Mouse (Mus musculus): ENCODE data around the gene Cdhr4.

Gene Cdhr4

DNA sequence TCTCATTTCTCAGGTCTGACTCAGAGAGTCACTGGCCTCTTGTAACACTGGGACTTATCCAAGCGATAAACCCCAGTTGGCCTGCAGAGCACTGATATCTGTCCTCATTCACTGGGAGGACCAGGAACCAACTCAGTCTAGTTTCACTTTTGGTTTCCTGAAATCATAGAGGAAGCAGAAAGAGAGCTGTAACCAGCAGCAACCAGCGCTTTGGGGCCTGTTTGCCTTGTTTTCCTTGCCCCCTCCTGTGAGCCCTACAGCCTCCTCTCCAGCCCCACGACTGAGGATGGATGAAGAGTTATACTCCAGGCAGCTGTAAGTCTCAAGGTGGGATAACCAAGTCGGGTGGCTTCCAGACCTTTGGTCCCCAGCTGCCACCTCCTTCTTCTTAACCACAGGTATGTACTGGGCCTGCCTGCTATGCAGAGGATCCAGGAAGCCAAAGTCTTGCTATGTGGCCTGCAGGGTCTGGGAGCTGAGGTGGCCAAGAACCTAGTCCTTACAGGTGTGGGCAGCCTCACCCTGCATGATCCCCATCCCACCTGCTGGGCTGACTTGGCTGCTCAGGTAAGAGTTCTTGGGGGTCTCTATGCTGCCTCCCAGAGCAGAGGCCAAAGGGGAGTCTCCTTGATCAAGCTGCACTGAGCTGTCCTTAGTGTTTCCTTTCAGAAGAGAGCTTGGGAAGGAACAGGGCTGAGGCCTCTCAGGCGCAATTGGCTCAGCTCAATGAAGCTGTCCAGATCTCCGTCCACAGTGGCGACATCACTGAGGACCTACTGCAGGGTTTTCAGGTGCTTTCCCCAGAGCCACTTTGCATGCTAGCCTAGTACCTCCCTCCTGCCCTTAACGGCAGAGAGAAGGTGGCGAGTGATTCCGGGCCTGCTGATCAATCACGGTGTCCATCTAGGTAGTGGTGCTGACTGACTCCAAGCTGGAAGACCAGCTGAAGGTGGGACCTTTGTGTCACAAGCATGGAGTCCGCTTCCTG is 16.6 kb upstream of the Cdhr4 start, which contains the start of gene Uba7:
Gene Uba7 (plus strand): TSS at position 107 of the 988 bp plus-strand sequence.
- no peak for DNase-seq

DNA sequence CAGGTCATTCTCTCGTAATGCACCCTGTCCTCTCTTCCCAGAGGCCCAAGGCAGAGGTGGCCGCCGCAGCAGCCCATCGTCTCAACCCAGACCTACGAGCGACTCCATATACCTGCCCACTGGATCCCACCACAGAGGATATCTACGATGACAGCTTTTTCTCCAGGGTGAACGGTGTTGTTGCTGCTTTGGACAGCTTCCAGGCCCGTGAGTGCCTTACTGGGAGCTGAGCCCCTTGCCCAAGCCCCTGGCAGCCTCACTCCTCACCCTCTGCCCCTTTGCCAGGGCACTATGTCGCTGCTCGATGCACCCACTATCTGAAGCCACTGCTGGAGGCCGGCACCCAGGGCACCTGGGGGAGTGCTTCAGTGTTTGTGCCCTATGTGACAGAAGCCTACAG is 13.5 kb upstream of the Cdhr4 start:
- DNase-seq: no peak

DNA sequence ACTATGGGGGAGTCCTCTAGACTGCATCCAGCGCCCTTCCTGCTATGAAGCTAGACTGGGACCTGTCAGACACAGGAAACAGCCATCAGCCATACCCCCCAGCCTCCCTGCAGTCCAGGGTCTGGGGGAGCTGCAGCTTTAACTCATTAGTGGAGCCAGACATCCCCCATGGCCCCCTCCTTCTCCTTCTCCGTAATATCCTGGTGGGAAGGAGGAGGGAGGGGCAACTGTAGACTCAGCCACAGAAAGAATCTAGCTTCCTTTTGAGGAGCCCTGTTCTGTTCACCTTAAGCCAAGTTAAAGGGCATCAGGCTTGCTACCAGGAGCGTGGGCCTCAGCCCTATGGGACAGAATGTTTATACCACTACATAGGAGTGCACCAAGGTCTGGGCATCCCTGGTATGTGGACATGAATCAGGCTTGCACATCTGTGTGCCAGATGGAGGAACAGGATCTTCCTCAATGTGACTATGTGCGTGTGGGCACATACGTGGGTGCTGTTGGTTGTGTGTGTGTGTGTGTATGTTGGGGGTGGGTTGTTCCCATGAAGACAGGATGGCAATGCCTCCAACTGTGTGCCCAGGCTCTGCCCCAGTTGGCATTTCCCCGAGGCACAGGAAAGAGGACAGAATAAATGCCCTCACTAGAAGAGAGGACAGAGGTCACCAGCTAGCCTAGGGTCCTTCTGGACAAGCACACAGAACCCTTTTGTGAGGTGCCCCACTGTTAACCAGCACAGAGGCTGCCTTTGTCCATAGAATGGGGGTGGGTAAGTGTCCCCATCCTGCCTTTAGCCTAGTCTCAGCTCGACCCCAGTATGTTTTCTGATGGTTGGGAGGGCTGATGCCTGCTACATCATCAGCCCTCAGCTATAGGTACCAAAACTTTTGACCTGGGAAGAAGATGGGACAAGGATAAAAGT is 10.4 kb upstream of the Cdhr4 start:
- DNase-seq: no peak

DNA sequence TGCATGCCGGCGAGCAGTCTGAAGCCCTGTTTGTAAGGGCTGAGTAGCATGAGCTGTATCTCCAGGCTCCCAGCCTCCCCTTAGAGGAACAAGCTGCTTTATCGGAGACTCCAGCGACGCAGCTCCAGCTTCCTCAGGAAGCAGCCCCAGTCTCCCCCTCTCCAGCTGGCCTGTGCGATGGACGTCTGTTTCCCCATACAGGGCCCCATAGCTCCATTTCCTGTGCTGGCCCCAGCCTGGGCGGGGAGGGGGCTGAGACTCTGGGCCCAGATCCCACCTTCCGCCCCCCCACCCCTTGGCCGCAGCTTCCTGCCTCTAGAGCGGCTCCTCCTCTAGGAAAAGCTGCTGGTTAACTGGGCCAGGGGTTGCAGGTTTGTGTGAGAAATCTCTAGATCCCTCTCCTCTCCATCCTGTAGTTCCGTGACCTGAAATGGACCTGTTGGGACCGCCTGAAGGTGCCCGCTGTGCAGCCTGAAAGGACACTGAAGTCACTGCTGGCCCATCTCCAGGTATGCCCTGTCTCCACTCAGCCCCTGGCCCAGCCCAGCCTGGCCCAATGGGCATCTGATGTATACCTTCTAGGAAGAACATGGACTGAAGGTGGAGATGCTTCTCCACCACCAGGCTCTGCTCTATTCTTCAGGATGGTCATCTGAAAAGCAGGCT is 9.5 kb upstream of the Cdhr4 start, which contains the start of gene Gm20661:
Gene Gm20661 (plus strand): TSS at position 378 of the 666 bp plus-strand sequence.
- peak; percentile 44 to 51 for DNase-seq

DNA sequence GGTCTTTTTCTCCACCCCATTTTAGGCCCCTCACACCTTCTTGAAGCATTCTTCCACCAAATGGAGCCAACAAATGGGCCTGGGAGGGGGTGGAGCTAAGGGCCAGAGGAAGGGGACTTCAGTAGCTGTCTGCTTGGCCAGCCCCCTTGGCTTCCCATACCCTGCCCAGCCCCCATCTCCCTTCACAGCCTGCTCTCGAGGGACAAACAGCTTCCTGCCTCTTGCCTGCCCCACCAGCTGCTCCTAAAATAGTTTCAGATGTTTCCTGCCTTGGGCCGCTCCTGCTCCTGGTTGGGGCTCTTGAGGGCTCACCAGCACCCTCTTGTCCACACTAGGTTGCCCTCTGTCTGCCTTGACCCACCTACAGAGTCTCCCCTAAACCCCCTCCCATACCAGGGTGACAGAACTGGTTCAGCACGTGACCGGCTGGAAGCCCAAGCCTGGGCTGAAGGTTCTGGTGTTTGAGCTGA is 8.8 kb upstream of the Cdhr4 start:
- DNase-seq: peak; percentile 38 to 61

DNA sequence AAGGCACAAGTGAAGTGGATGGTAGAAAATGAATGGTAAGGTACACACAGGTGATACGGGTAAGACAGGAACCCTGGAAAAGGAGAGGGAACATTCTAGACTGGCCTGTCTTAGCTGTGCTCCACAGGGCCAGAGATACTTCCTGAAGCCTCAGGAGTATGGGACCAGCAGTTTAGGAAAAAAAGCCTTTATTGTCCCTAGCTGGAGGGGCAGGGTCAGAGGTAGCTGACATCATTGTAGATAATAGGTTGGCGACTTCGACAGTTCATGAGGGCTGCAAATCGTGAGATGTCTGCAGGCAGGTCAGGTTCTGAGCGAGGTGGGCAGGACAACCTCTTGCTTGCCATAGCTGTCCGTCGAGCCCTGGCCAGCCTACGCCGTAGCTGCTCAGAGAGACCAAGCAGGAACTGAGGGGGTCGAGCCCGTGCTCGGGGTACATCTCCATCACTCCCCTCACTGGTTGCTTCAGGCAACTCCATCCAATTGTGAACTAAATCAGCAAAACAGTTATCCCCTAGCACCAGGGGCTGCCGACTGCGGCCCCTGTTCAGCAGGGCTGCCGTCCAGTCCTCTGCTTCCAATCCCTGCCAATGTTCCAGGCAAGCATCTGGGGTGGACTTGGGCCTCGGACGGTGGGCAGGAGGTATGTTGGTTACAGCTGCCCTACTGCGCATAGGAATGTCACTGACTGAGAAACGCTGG is 8.1 kb upstream of the Cdhr4 start:
- DNase-seq: no peak

DNA sequence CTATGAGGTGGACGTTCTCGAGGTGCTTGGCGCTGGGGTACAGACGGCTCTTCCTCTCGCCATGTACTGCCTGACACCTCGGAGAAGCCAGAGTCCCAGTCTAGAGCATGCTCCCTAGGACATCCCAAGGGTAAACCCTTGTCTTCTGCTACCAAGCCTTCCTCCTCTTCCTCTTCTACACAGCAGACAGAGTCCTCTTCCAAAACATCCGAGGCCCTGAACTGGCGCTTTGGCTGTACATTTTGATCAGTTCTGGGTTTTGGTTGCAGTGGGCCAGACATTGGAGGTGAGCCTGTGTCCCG is 7.6 kb upstream of the Cdhr4 start:
- no peak for DNase-seq

DNA sequence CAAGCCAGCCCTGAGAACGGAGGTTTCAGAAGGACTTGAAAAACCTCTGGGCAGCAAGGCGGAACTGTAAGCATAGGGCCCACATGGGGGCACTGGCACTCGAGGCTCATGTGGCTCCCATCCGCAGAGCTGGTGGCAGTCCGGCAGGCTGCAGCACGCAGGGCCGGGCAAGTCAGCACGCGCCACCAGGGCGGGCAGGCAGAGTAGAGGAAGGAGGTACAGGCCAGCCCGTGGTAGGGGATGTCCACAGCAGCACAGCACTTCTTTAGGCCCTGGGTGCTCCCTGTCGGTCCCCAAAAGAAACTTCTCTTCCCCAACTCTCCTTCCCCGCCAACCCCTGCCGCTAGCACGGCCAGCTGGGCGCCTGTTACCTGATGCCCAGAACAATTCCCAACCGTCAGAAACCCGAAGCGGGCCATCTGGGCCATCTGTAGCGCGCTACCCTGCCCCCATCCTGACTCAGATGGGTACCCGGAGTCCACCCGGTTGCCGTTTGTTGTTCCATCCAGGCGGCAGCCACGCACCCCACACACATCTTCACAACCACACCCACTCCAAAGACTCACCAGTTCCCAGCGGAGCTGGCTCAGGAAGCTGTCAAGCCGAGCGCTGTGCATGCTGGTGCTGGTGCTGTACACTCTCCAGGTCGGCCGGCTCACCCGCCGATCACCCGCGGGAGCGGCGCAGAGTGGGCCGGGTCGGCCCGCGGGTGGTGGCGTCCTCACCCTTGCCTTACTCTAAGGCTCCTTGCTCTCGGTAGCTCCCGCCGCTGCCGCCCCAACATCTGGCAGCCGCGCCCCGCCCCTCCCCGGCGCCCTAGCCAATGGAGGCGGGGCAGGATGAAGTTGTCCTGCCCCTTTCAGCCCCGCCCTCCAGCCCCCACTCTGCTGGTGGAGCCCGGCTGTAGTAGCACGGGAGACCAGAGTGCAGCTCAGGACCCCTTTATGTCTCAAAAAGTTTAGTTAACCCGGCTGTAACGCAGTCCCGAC is 6.9 kb upstream of the Cdhr4 start, which contains the start of gene Inka1:
Gene Inka1 (minus strand): TSS at position 749 of the 989 bp plus-strand sequence.
- DNase-seq: peak; percentile 74 to 81

DNA sequence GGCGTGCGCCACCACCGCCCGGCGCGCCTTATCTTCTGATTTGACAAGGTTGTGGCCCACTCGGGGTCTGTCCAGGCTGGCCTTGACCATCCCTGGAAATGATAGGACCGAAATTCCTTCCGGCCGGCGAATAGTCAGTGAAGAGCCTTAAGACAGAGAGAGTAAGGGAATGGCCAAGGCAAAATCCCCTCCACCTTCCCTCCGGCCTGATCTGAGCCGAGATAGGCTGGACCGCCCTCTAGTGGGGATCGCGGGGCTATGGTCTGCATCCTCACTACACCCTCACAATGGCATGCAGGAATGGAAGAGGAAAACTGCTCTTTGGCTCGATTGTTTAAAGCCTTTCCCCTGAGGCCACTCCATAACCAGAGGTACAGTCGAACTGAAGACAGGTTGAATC is 5.9 kb upstream of the Cdhr4 start:
- peak; percentile 90 to 91 for DNase-seq

DNA sequence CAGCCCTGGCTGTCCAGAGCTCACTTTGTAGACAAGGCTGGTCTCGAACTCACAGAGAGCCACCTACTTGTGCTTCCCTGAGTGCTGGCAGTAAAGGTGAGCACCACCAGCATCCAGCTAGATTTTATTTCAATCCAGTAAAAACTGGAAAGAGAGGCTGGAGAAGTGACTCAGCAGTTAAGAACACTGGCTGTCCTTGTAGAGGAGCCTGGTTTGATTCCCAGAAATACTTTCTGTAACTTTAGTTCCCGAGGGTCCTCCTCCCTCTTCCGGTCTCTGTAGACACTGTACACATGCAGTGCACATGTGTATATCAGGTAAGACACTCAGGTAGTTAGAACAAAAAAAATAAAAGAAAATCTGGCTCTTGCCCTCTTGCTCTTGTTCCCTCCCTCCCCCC is 4.3 kb upstream of the Cdhr4 start:
- DNase-seq: no peak

DNA sequence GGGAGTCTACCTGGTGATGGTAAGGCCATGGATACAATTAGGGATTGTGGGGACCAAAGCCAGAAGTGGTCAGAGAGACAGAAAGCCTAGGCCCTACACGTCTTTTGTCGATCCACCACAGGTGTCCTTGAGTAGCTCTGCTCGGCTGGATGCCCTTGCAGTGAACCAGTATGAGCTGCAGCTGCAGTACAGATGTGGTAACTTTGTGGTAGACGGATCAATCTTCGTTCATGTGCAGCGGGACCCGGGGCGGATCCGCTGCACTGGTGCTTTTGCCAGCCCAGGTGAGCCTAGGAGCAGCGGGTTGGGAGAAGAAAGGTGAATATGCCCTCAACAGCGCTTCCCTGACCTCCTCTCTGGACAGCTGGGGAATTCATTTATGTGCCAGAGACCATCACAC is 716 bp downstream of the Cdhr4 start:
- DNase-seq: no peak

DNA sequence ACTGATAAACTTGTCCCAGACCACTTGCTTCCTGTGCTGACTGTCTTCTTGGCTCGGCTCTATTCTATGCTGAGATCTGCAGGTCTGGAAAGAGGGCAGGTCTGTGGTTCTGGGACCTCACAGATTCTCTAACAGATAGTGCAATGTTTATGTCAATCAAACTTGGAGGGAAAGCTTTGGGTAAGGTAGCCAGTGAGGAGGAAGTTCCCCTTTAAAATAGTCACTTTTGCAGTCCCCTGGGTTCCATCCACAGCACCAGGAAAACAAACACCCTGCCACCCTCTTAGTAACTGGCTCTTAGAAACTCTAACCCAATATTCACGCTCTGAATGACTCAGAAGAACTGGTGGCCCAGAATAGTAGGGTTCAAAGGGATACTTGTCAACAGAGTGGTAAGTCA is 2.2 kb downstream of the Cdhr4 start:
- DNase-seq: no peak

DNA sequence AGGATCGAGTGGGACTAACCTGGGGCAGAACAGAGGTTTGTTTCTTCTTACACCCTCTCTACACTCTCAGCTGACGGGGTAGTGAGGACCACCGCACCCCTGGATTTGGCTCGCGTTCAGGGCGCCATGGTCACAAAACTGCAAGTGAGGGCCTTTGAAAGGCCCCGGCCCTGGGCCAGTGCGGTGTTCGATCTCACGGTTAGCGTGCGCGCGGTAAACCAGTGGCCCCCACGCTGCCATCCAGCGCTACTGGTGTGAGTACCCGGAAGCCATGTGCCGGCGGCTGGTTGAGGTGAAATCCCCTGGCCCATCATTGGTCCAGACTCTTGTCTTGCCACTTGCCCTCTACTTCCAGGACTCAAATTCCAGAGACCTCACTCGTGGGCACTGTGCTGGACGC is 3.2 kb downstream of the Cdhr4 start:
- DNase-seq: no peak

DNA sequence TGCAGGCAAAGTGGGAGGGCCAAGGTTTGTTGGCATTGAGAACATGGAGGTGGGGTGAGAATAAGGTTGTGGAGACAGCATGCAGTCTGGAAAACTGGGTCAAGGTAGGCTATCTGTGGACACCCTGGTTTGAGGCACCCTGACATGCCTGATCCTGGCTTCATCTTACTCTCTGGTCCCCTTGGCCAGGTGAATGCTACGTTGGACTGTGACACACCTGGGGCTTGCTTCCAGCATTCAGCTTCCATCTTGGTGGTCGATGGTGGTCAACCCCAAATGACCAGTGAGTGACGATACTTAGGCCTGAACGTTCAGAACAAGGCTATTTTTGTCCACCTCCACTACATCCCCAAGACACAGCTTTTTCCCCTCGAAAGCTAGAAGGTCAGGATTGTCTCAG is 3.8 kb downstream of the Cdhr4 start, which contains the start of gene Gm20662:
Gene Gm20662 (plus strand): TSS at position 301 of the 400 bp plus-strand sequence.
- DNase-seq: no peak

DNA sequence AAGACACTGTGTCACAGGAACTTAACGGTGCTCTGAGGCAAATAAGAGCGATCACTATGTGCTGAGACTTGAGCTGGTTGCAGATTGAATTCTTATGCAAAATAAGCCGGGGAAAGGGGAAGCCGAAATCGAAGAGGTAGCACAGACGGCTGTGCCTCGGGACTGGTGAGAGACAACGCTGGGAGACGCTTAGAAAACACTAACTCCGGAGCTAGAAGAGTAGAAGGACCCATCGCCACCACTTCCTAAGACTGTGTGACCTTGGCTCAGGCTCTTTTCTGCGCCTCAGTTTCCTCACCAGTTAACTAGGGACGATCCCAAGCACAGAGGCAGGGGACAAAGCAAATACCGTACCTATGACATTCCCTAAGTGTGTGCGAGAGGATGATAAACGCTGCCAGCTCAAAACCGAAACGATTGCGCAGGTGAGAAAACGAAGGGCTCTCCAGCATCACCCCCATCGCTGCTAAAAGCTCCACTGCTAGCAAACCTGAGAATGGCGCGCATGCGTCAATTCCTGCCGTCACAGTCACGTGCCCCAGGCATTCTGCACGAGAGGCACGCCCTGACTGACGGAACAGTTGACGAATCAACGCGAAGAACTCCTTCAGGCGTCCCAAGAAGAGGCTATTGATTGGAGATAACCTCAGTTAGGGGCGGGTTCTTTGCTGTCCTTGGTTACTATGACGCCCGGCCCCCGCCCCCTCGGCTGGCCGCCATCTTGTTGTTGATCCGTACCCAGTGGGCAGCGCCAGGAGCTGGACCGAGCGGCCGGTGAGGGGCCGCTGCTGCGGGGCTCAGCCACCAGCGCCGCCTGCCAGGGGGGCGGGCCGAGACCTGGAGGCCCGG is 9.8 kb downstream of the Cdhr4 start, which contains the start of gene Ip6k1:
Gene Ip6k1 (plus strand): TSS at position 580 of the 849 bp plus-strand sequence.
- peak; percentile 100 for DNase-seq

DNA sequence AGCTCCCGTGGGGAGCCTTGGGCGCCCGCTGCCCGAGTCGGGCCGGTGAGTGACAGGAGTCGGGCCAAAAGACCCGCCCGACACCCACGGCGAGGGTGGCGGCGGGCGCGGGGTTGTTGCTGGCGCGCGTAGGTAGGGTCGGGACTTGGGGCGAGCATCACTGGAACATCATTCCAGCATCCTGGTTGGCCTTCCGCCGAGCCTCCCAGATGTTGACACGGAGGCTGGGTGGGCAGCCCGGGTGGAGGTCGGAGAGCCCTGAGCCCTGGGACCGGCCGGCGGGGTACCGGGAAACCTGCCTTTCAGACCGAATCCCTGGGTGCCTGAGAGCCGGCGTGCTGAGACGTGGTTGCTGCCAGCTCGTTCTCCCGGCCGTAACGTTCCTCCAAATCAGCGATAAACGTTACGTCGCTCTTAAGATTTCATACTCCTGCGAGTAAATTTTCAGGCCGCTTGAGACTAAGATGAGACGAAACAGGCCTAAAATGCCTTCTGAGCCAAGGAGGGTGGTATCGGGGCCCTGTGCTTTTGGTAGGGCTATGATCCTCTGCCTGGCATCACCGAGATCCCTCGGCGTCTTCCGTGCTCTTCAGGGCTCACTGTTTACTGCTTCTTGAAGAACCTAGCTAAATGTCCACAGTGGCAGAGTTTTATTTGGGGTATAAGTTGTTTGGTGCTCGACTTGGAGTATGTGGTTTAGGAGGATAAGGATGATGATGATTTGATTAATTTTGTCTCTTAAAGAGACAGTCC is 10.7 kb downstream of the Cdhr4 start:
- peak; percentile 73 to 80 for DNase-seq

DNA sequence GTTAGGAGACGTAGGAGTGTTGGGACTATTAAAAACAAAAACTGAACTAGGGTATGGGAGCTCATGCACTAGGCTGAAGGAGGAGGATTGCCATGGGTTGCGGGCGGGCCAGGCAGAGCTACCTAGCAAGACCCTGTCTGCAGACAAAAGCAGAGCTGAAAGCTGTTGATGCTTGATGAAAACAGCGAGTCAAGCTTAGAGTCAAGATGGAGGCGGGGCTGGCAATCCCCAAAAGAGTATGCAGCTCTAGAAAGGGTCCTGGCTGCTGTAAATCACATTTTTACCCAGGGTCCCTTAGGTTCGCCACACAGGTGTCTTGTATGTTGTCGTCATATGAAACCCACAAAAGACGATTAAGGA is 11.2 kb downstream of the Cdhr4 start:
- peak; percentile 46 to 55 for DNase-seq

DNA sequence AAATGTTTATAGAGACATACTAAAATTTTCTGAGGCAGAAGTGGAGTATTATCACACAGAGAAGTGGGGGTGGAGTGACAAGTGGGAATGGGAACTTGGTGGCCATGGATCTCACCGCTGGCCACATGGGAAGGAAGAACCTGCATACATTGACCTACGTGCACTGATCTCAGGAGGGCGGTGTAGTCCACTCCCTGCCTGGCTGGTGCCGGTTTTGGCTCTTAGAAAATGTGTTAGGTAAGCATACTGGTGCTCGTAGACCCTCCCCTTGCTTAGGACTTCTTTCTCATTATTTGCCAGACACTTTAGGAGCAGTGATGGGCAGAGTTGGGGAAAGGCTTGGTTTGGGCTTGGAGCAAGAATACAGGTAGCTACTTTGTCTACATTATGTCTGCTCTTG is 15.7 kb downstream of the Cdhr4 start:
- DNase-seq: no peak

DNA sequence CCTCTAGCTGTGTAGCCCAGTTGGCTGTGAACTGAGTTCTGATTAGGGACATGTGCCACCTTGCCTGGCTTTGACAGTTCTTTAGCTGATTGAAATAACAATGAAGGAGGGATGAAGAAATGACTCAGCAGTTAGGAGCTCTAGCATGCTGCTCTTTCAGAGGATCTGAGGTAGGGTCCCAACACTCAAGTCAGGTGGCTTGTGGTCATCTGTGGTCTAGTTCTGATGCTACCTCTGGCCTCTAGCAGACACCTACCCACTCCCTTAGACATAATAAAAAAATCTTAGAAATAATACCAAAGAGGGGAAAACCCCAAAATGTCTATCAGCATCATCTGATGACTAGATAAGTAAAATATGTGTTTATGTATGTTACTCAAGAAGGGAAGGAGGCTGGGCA is 18.1 kb downstream of the Cdhr4 start:
- DNase-seq: no peak
